In the genomic region with DNA sequence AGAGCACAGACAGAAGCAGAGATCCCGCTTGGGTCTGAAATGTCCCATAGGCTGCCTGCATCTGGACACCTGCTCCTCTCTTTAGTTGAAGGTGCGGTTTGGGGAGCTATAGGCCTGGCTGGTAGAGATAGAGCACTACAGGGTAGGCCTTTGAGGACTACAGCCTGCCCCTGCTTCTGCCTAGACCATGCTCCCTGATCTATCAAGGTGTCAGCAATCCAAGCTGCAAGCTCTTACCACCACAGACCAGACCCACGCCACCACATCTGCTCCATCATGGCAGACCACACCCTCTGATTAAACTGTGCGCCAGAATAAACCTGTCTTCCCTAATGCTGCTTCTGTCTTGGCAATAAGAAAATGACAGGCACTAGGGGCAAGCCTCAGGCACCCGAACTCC, we compare ENCODE assay signal across 25 mouse cellular contexts. TPM values are rescaled to one million over a fixed set of nuclear protein-coding genes. Genes with fewer than 3 reads are reported as not detected.
DNase-seq lines count a peak whose midpoint lies in the region; ATAC-seq and TF ChIP-seq lines count a peak whose summit lies in the region.
"Had no signal": no experiment of that assay in that cellular context is flagged by ENCODE, and none has a peak within 500 bp of the region (broad histone marks: within the 10 kb centered on the region; RNA-seq: fewer than 3 reads in every experiment).

No protein-coding gene starts in this region.

- TF ChIP-seq EP300 in stomach, postnatal 0 days (optimal IDR thresholded peaks at IDR 0.05), result no peak

- H3K27ac ChIP-seq in gastrocnemius, adult 2 months, result peak overlapping the region; percentile 91
- H3K27ac ChIP-seq in kidney, adult 2 months (ENCODE audit: insufficient read depth, low read depth, low read length), result no peak overlapping the region
- H3K27ac ChIP-seq in liver, embryonic 13.5 days, result peak overlapping the region; percentile 32; the same call in 1 of the 2 replicates
- H3K27ac ChIP-seq in stomach, postnatal 0 days (replicated peaks), result no peak overlapping the region
- H3K27ac ChIP-seq: forebrain, embryonic 15.5 days; heart, embryonic 15.5 days; intestine, embryonic 15.5 days had no signal

- intact Hi-C loops in gastrocnemius, adult 2 months (cut with DNase I), result no loop called here

- peak overlapping the region; percentile 22; the same call in 1 of the 2 replicates for H3K9ac ChIP-seq in liver, embryonic 13.5 days
- no peak overlapping the region for H3K9ac ChIP-seq in stomach, postnatal 0 days (ENCODE audit: low read length)
- H3K9ac ChIP-seq: embryonic facial prominence, embryonic 12.5 days; forebrain, embryonic 15.5 days; heart, embryonic 15.5 days; intestine, embryonic 15.5 days had no signal

- no peak overlapping the region for H3K4me3 ChIP-seq in gastrocnemius, adult 2 months
- no peak overlapping the region for H3K4me3 ChIP-seq in kidney, adult 2 months (ENCODE audit: insufficient read depth, low read depth, low read length)
- no peak overlapping the region for H3K4me3 ChIP-seq in liver, embryonic 13.5 days (replicated peaks)
- no peak overlapping the region for H3K4me3 ChIP-seq in stomach, postnatal 0 days (ENCODE audit: low read depth, low read length)
- H3K4me3 ChIP-seq: embryonic facial prominence, embryonic 12.5 days; forebrain, embryonic 15.5 days; heart, embryonic 10.5 days; heart, embryonic 15.5 days; intestine, embryonic 15.5 days had no signal

- no peaks in the 10 kb centered on the region for H3K9me3 ChIP-seq in liver, embryonic 13.5 days (replicated peaks)
- H3K9me3 ChIP-seq in stomach, postnatal 0 days (ENCODE audit: control insufficient read depth, low read length), result no peaks in the 10 kb centered on the region
- H3K9me3 ChIP-seq: embryonic facial prominence, embryonic 12.5 days; forebrain, embryonic 15.5 days; heart, embryonic 10.5 days; heart, embryonic 15.5 days; intestine, embryonic 15.5 days had no signal

- no peaks in the 10 kb centered on the region for H3K27me3 ChIP-seq in kidney, adult 2 months (replicated peaks; ENCODE audit: control insufficient read depth, insufficient read depth, low read length)
- no peaks in the 10 kb centered on the region for H3K27me3 ChIP-seq in liver, embryonic 13.5 days
- H3K27me3 ChIP-seq in stomach, postnatal 0 days (ENCODE audit: control insufficient read depth, insufficient read depth, low read length), result no peaks in the 10 kb centered on the region
- H3K27me3 ChIP-seq: embryonic facial prominence, embryonic 12.5 days; heart, embryonic 15.5 days; intestine, embryonic 15.5 days had no signal

- peak; percentile 71 for ATAC-seq in liver, embryonic 13.5 days (ENCODE audit: low read depth)
- ATAC-seq in megakaryocyte progenitor cell, adult 5-6 weeks (replicated peaks; ENCODE audit: poor library complexity), result peak; percentile 59
- ATAC-seq in activated CD4-positive, CD25-positive, alpha-beta regulatory T cell, adult 4 months, result no peak
- ATAC-seq in stomach, postnatal 0 days (ENCODE audit: low FRiP score, low TSS enrichment), result no peak
- ATAC-seq: forebrain, embryonic 15.5 days; hindbrain, embryonic 16.5 days; intestine, embryonic 15.5 days; lung, postnatal 0 days had no signal

- no peak for TF ChIP-seq POLR2A in kidney, adult 2 months (IDR thresholded peaks at IDR 0.05; ENCODE audit: low read depth, low read length)

- H3K4me1 ChIP-seq in kidney, adult 2 months (ENCODE audit: control insufficient read depth, insufficient read depth, low read length), result peaks cover 66% of the 10 kb centered on the region
- peaks cover 99% of the 10 kb centered on the region for H3K4me1 ChIP-seq in liver, embryonic 13.5 days (replicated peaks)
- H3K4me1 ChIP-seq in stomach, postnatal 0 days (replicated peaks; ENCODE audit: control insufficient read depth, insufficient read depth), result peaks cover 39% of the 10 kb centered on the region

- no peak for TF ChIP-seq CTCF in gastrocnemius, adult 2 months (IDR thresholded peaks at IDR 0.05)
- no peak for TF ChIP-seq CTCF in kidney, adult 2 months (conservative IDR thresholded peaks at IDR 0.05; ENCODE audit: insufficient read depth, insufficient read length, low read depth, low read length)
- no peak for TF ChIP-seq CTCF in stomach, postnatal 0 days (IDR thresholded peaks at IDR 0.05; ENCODE audit: low read depth)

- DNase-seq in gastrocnemius, adult 2 months, result peak; percentile 10
- DNase-seq in gastrocnemius, postnatal 10 days, result no peak
- DNase-seq in kidney, adult 2 months, result peak; percentile 2
- no peak for DNase-seq in kidney, adult 11 months
- peak; percentile 45 for DNase-seq in liver, embryonic 13.5 days
- DNase-seq in stomach, postnatal 0 days (ENCODE audit: low spot score), result no peak
- DNase-seq: adrenal gland, postnatal 10 days; cerebellum, adult 8-10 months; cerebellum, postnatal 25 days; heart, postnatal 4 days; kidney, postnatal 14 days; layer of hippocampus, adult 9-11 months; lung, postnatal 4 days; midbrain, embryonic 14.5 days; right cerebral cortex, postnatal 4 days; thymus, postnatal 14 days had no signal

- 98% methylated on average over 5 of the region's 5 CpGs for WGBS in kidney, adult 2 months
- WGBS in liver, embryonic 13.5 days (ENCODE audit: insufficient replicate concordance), result 34% methylated on average over 5 of the region's 5 CpGs
- WGBS in stomach, postnatal 0 days, result 68% methylated on average over 5 of the region's 5 CpGs

- H3K4me2 ChIP-seq in liver, embryonic 13.5 days, result no peak overlapping the region
- no peak overlapping the region for H3K4me2 ChIP-seq in stomach, postnatal 0 days (replicated peaks; ENCODE audit: low read depth)
- H3K4me2 ChIP-seq: embryonic facial prominence, embryonic 12.5 days; forebrain, embryonic 15.5 days; heart, embryonic 15.5 days; intestine, embryonic 15.5 days had no signal

- no peaks in the 10 kb centered on the region for H3K36me3 ChIP-seq in kidney, adult 2 months (ENCODE audit: control insufficient read depth, insufficient read depth, low read length)
- H3K36me3 ChIP-seq in liver, embryonic 13.5 days, result peaks cover 6% of the 10 kb centered on the region; the same call in 1 of the 2 replicates
- no peaks in the 10 kb centered on the region; the same call in 1 of the 2 replicates for H3K36me3 ChIP-seq in stomach, postnatal 0 days (ENCODE audit: control insufficient read depth, insufficient read depth, low read length)
- H3K36me3 ChIP-seq: forebrain, embryonic 15.5 days; intestine, embryonic 15.5 days had no signal

RNA-seq across cellular contexts. Expression of gene Smad3, which starts 13.2 kb away (rescaled TPM):
- 10 to 100 TPM; 61.7 to 75.3 TPM for total RNA-seq in gastrocnemius, adult 2 months (2021)
- 10 to 100 TPM; 44.9 to 45.0 TPM for total RNA-seq in gastrocnemius, postnatal 10 days (2021)
- polyA plus RNA-seq in kidney, adult 2 months (2012; rRNA removed), result 33.5 and 37.0 TPM in 2 replicates
- polyA plus RNA-seq in liver, embryonic 13.5 days (2015; fragmentation: Nextera tagmentation; extraction: Ambion mirVana), result 2.7 and 3.0 TPM in 2 replicates
- total RNA-seq in megakaryocyte progenitor cell, adult 5-6 weeks (2015), result 12.6 and 14.4 TPM in 2 replicates
- total RNA-seq in megakaryocyte progenitor cell, adult 5-6 weeks (2017), result 16.7 and 16.8 TPM in 2 replicates
- polyA plus RNA-seq in activated CD4-positive, CD25-positive, alpha-beta regulatory T cell, adult 4 months (2017; shearing (Covaris generic)), result 10 to 100 TPM; 15.0 to 16.8 TPM
- polyA plus RNA-seq in stomach, postnatal 0 days (2015; fragmentation: Nextera tagmentation; extraction: Ambion mirVana), result 5.3 and 6.4 TPM in 2 replicates

Comparison
In these comparisons a context has a peak if more than half of its experiments do, and no peak if none do; other contexts are left out.
1. DNase-seq: peak in gastrocnemius, adult 2 months (single experiment), kidney, adult 2 months (single experiment) and liver, embryonic 13.5 days (single experiment); none in gastrocnemius, postnatal 10 days (single experiment), kidney, adult 11 months (single experiment) and stomach, postnatal 0 days (single experiment).
2. H3K27ac ChIP-seq: peak in gastrocnemius, adult 2 months (single experiment) and liver, embryonic 13.5 days (single experiment); none in kidney, adult 2 months (single experiment) and stomach, postnatal 0 days (single experiment).
3. ATAC-seq: peak in liver, embryonic 13.5 days (single experiment) and megakaryocyte progenitor cell, adult 5-6 weeks (single experiment); none in activated CD4-positive, CD25-positive, alpha-beta regulatory T cell, adult 4 months (single experiment) and stomach, postnatal 0 days (single experiment).